8 mouse cellular contexts compared by ENCODE assay signal in the genomic region with DNA sequence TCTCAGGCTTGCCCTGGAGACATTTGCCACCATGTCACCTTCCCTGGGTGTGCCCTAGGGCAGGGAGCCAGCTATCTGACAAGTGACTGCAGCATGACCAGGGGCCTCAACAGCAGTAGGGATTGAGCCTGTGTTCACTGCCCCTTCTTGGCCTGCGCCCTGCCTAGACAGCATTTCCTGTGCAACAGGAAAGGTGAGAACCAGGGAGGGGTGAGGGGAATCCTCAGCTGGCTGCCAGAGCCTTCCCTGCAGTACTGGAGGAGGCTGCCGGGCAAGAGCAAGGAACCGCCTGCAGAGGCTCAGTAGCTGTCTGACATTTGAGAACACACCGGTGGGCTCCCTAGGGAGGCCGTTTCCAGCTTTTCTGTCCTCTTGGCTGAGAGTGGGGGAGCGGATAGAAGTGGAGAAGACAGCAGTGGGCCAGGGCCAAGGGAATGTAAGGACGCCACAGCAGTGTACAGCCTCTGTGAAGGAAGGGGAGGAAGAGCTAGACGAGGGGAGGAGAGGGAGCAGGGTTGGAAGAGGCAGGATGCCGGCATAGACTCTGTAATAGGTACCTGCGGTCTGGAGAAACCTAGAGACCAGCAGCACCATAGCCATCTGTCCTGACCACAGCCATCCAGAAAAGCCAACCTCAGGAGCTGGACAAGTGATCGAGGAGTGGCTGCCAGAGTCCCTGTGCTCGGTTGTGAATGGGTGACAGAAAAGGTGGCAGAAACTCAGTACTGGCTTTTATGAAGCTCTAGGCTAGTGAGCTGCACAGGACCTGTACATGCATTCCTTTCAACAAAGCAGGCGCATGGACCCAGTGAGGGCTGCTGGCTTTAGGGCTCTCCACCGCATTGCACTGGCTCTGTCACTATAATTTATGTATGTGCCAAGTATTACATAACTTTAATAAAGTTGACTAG. TPM values are rescaled to one million over a fixed set of nuclear protein-coding genes. Genes with fewer than 3 reads are reported as not detected.
DNase-seq lines count a peak whose midpoint lies in the region; ATAC-seq and TF ChIP-seq lines count a peak whose summit lies in the region.

No protein-coding gene starts in this region.

- 23% methylated on average over 14 of the region's 14 CpGs for WGBS in heart, embryonic 16.5 days
- 25% methylated on average over 14 of the region's 14 CpGs for WGBS in stomach, postnatal 0 days

- H3K4me1 ChIP-seq in heart, embryonic 16.5 days (ENCODE audit: control insufficient read depth, insufficient read depth, low read length) = peaks cover 42% of the 10 kb centered on the region
- H3K4me1 ChIP-seq in stomach, postnatal 0 days (replicated peaks; ENCODE audit: control insufficient read depth, insufficient read depth) = peaks cover 19% of the 10 kb centered on the region

- TF ChIP-seq EP300 in stomach, postnatal 0 days (optimal IDR thresholded peaks at IDR 0.05) = peak; percentile 89

- DNase-seq in 416B (ENCODE audit: low read depth) = peak; percentile 61
- peak; percentile 78 to 87 for DNase-seq in adrenal gland, postnatal 36 days
- DNase-seq in fibroblast of lung, adult 2 months (ENCODE audit: low read depth) = peak; percentile 16
- DNase-seq in kidney, postnatal 14 days = peak; percentile 92
- DNase-seq in lung, postnatal 4 days = peak; percentile 78 to 86
- DNase-seq in stomach, postnatal 0 days (ENCODE audit: low spot score) = peak; percentile 88
- DNase-seq in testis, postnatal 10 days (ENCODE audit: low spot score) = no peak

- no peaks in the 10 kb centered on the region for H3K27me3 ChIP-seq in heart, embryonic 16.5 days (ENCODE audit: control insufficient read depth, insufficient read depth, low read length)
- H3K27me3 ChIP-seq in stomach, postnatal 0 days (ENCODE audit: control insufficient read depth, insufficient read depth, low read length) = no peaks in the 10 kb centered on the region

- TF ChIP-seq CTCF in stomach, postnatal 0 days (IDR thresholded peaks at IDR 0.05; ENCODE audit: low read depth) = 0 out of 2 replicates have a peak, but pooled peaks have one; percentile 1

- H3K36me3 ChIP-seq in heart, embryonic 16.5 days (ENCODE audit: control insufficient read depth, insufficient read depth) = peaks cover 31% of the 10 kb centered on the region
- peaks cover 24% of the 10 kb centered on the region for H3K36me3 ChIP-seq in stomach, postnatal 0 days (ENCODE audit: control insufficient read depth, insufficient read depth, low read length)

- H3K4me2 ChIP-seq in heart, embryonic 16.5 days (ENCODE audit: low read depth, low read length) = peak overlapping the region; percentile 2; the same call in 1 of the 2 replicates
- H3K4me2 ChIP-seq in stomach, postnatal 0 days (replicated peaks; ENCODE audit: low read depth) = peak overlapping the region; percentile 36

- no peaks in the 10 kb centered on the region for H3K9me3 ChIP-seq in heart, embryonic 16.5 days (replicated peaks; ENCODE audit: control insufficient read depth, low read length)
- H3K9me3 ChIP-seq in stomach, postnatal 0 days (ENCODE audit: control insufficient read depth, low read length) = no peaks in the 10 kb centered on the region

- ATAC-seq in heart, embryonic 16.5 days (replicated peaks; ENCODE audit: extremely low read depth, insufficient read depth, low FRiP score) = peak; percentile 72
- ATAC-seq in stomach, postnatal 0 days (ENCODE audit: low FRiP score, low TSS enrichment) = peak; percentile 88

- no peak overlapping the region for H3K4me3 ChIP-seq in heart, embryonic 16.5 days (ENCODE audit: low read length)
- H3K4me3 ChIP-seq in stomach, postnatal 0 days (ENCODE audit: low read depth, low read length) = no peak overlapping the region

- peak overlapping the region; percentile 30 for H3K9ac ChIP-seq in heart, embryonic 16.5 days (ENCODE audit: low read length)
- H3K9ac ChIP-seq in stomach, postnatal 0 days (ENCODE audit: low read length) = 0 out of 2 replicates have a peak overlapping the region, but pooled peaks have one; percentile 47

- H3K27ac ChIP-seq in heart, embryonic 16.5 days (ENCODE audit: low read length) = peak overlapping the region; percentile 83
- peak overlapping the region; percentile 91 for H3K27ac ChIP-seq in stomach, postnatal 0 days (replicated peaks)

RNA-seq across cellular contexts. Expression of gene Ppia, which starts 8.7 kb away (rescaled TPM):
- 1,000 to 10,000 TPM; 1,935 TPM for total RNA-seq in adrenal gland, postnatal 36 days (2021)
- 3,856 and 4,038 TPM in 2 replicates for polyA plus RNA-seq in heart, embryonic 16.5 days (2015; fragmentation: Nextera tagmentation; extraction: Ambion mirVana)
- polyA plus RNA-seq in stomach, postnatal 0 days (2015; fragmentation: Nextera tagmentation; extraction: Ambion mirVana) = 4,199 and 4,786 TPM in 2 replicates

RNA-seq across cellular contexts. Expression of gene Zmiz2, which starts 17.6 kb away (rescaled TPM):
- total RNA-seq in adrenal gland, postnatal 36 days (2021) = 10 to 100 TPM; 49.1 to 51.0 TPM
- 7.4 and 8.7 TPM in 2 replicates for polyA plus RNA-seq in heart, embryonic 16.5 days (2015; fragmentation: Nextera tagmentation; extraction: Ambion mirVana)
- 7.1 and 8.7 TPM in 2 replicates for polyA plus RNA-seq in stomach, postnatal 0 days (2015; fragmentation: Nextera tagmentation; extraction: Ambion mirVana)

RNA-seq across cellular contexts. Expression of gene H2afv, which starts 37.7 kb away (rescaled TPM):
- 10 to 100 TPM; 64.9 to 68.8 TPM for total RNA-seq in adrenal gland, postnatal 36 days (2021)
- 327 and 358 TPM in 2 replicates for polyA plus RNA-seq in heart, embryonic 16.5 days (2015; fragmentation: Nextera tagmentation; extraction: Ambion mirVana)
- 187 and 198 TPM in 2 replicates for polyA plus RNA-seq in stomach, postnatal 0 days (2015; fragmentation: Nextera tagmentation; extraction: Ambion mirVana)
